Mouse (Mus musculus) limb, embryonic 11.5 days (tissue): Measurements from ENCODE around the gene Kras. TPM values are rescaled to one million over a fixed set of nuclear protein-coding genes. Genes with fewer than 3 reads are reported as not detected.
A peak's percentile ranks its signal among the peaks of the same experiment; 100 is the strongest.

Source experiments
- ATAC-seq: fragments of 200-750 bp; cut with Nextera tagmentation; 2 replicates; pipeline ENCODE4 v1.8.0; 2017; ENCODE audit warnings: low read depth; ENCODE audit not compliant: insufficient number of reproducible peaks, low FRiP score, low TSS enrichment
- DNase-seq: peaks from one replicate; pipeline ENCODE4 v3.0.0-alpha.2; 2015; ENCODE audit warnings: low spot score
- H3K27ac ChIP-seq: fragments of 300-500 bp; sonication (generic); replicated peaks from 2 replicates; pipeline ENCODE4 v1.5.1; 2014; ENCODE audit warnings: low read depth, mild to moderate bottlenecking, low read length
- H3K27me3 ChIP-seq: fragments of 300-500 bp; sonication (generic); 2 replicates; pipeline ENCODE4 v1.6.1; 2014; ENCODE audit warnings: mild to moderate bottlenecking, low read length, mixed read lengths; ENCODE audit not compliant: control insufficient read depth, insufficient read depth
- H3K36me3 ChIP-seq: fragments of 300-500 bp; sonication (generic); 2 replicates; pipeline ENCODE4 v1.6.1; 2014; ENCODE audit warnings: mild to moderate bottlenecking, low read length, moderate library complexity, mixed read lengths; ENCODE audit not compliant: control insufficient read depth, insufficient read depth
- H3K4me1 ChIP-seq: fragments of 300-500 bp; sonication (generic); 2 replicates; pipeline ENCODE4 v1.6.1; 2014; ENCODE audit warnings: low read length, mixed read lengths; ENCODE audit not compliant: control insufficient read depth, insufficient read depth
- H3K4me2 ChIP-seq: fragments of 300-500 bp; sonication (generic); 2 replicates; pipeline ENCODE4 v1.6.1; 2014; ENCODE audit warnings: low read depth, mild to moderate bottlenecking, moderate library complexity; ENCODE audit not compliant: severe bottlenecking
- H3K4me3 ChIP-seq: fragments of 300-500 bp; sonication (generic); 2 replicates; pipeline ENCODE4 v1.5.1; 2014; ENCODE audit warnings: low read depth, low read length
- H3K9ac ChIP-seq: fragments of 300-500 bp; sonication (generic); 2 replicates; pipeline ENCODE4 v1.6.1; 2014; ENCODE audit warnings: mild to moderate bottlenecking, low read length
- H3K9me3 ChIP-seq: fragments of 300-500 bp; sonication (generic); 2 replicates; pipeline ENCODE4 v1.6.1; 2016; ENCODE audit warnings: low read length; ENCODE audit not compliant: control insufficient read depth
- WGBS: fragments of 180-500 bp; shearing (Covaris S2); extraction: QIAGEN DNeasy Blood & Tissue Kit; methylation state at CpG from one replicate; pipeline ENCODE4 v1.1.7; 2014; 5-methylcytosine and 5-hydroxymethylcytosine counted together
- polyA plus RNA-seq: library from polyadenylated mRNA; unstranded; fragments of >200 nt; fragmentation: Nextera tagmentation; extraction: Ambion mirVana; gene quantifications from 2 replicates; pipeline ENCODE4 v1.2.1, GENCODE M21; 2014

Kras gene
- polyA plus RNA-seq, 1 experiment from 2014 or later, result 94.8 TPM

GRCm38 (mm10) chr6:145237148-145237547, 12.9 kb downstream of the Kras start:
- Histone ChIP-seq H3K27ac (no peak overlapping the region), H3K4me3 (no peak overlapping the region), H3K9me3 (no peaks in the 10 kb centered on the region), H3K4me1 (no peaks in the 10 kb centered on the region), H3K4me2 (no peak overlapping the region), H3K36me3 (peaks cover 2% of the 10 kb centered on the region), H3K27me3 (no peaks in the 10 kb centered on the region), H3K9ac (no peak overlapping the region)
- WGBS, result 85% methylated on average over 4 of the region's 4 CpGs
- ATAC-seq, result no peak
- DNase-seq, result no peak

- H3K9ac ChIP-seq, result no peak overlapping the region
- H3K27ac ChIP-seq, result no peak overlapping the region
- no peak for ATAC-seq
Observed at GRCm38 (mm10) chr6:145235367-145235766, 14.7 kb downstream of the Kras start.

DNA sequence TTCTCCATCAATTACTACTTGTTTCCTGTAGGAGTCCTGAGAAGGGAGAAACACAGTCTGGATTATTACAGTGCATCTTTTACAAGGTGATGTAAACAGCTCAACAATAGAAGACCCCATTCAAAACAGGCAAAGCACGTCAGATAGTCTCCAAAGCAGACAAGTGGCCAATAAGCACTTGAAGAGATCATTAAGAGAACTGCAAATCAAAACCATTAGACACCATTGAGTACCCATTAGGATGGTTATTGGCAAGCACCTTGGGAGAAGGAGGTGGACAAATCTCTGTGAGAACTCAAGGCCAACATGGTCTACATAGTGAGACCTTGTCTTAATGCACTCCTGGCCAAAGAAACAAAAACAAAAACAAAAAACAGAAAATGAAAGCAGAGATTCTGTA, 15.6 kb downstream of the Kras start:
- no peaks in the 10 kb centered on the region for H3K9me3 ChIP-seq
- H3K36me3 ChIP-seq, result no peaks in the 10 kb centered on the region; the same call in 1 of the 2 replicates
- H3K4me2 ChIP-seq, result no peak overlapping the region
- no peak for DNase-seq
- no peaks in the 10 kb centered on the region for H3K27me3 ChIP-seq
- no peak overlapping the region for H3K4me3 ChIP-seq
- H3K27ac ChIP-seq, result no peak overlapping the region
- WGBS, result 84% methylated on average over 1 of the region's 1 CpGs
- H3K4me1 ChIP-seq, result no peaks in the 10 kb centered on the region
- ATAC-seq, result no peak
- H3K9ac ChIP-seq, result no peak overlapping the region

More at GRCm38 (mm10) chr6:145235367-145235766, 14.7 kb downstream of the Kras start:
- Histone ChIP-seq H3K4me1 (no peaks in the 10 kb centered on the region), H3K27me3 (no peaks in the 10 kb centered on the region), H3K4me3 (no peak overlapping the region), H3K9me3 (no peaks in the 10 kb centered on the region), H3K4me2 (no peak overlapping the region), H3K36me3 (no peaks in the 10 kb centered on the region; the same call in 1 of the 2 replicates)
- 90% methylated on average over 6 of the region's 6 CpGs for WGBS
- DNase-seq, result no peak

GRCm38 (mm10) chr6:145226296-145226695, 23.7 kb downstream of the Kras start:
- H3K27me3 ChIP-seq, result no peaks in the 10 kb centered on the region
- DNase-seq (no peak), ATAC-seq (no peak)
- H3K4me2 ChIP-seq, result no peak overlapping the region
- H3K4me1 ChIP-seq, result no peaks in the 10 kb centered on the region
- H3K9me3 ChIP-seq, result no peaks in the 10 kb centered on the region
- 89% methylated on average over 3 of the region's 3 CpGs for WGBS
- H3K4me3 ChIP-seq, result no peak overlapping the region
- H3K27ac ChIP-seq, result no peak overlapping the region
- H3K9ac ChIP-seq, result no peak overlapping the region
- no peaks in the 10 kb centered on the region for H3K36me3 ChIP-seq

GRCm38 (mm10) chr6:145224246-145224645, 25.8 kb downstream of the Kras start:
- H3K9ac ChIP-seq, result no peak overlapping the region
- 93% methylated on average over 6 of the region's 6 CpGs for WGBS
- no peak overlapping the region for H3K4me2 ChIP-seq
- DNase-seq (no peak), ATAC-seq (no peak)
- no peaks in the 10 kb centered on the region for H3K27me3 ChIP-seq
- H3K36me3 ChIP-seq, result no peaks in the 10 kb centered on the region
- H3K4me3 ChIP-seq, result no peak overlapping the region
- H3K4me1 ChIP-seq, result no peaks in the 10 kb centered on the region
- no peak overlapping the region for H3K27ac ChIP-seq
- H3K9me3 ChIP-seq, result no peaks in the 10 kb centered on the region

DNA sequence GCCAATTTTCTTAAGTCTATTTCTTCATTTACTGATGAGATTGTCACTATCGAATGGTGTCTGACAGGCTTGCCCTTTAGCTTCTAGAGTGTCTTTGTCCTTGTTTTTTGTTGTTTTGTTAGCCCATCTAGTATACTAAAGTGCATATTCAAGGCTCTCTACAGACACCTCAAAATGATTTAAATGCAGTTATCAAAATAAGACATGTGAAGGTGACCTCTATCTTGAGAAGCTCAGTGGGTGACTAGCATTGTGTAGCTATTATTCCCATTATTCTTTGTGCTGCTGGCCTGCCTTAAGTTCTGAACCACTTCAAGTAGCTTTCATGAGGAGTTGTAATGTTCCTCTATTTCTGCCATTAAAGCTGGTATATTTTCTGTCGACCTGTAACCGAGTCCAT, 34.2 kb downstream of the Kras start:
- no peaks in the 10 kb centered on the region for H3K9me3 ChIP-seq
- no peak overlapping the region for H3K9ac ChIP-seq
- H3K4me1 ChIP-seq, result no peaks in the 10 kb centered on the region
- 93% methylated on average over 3 of the region's 3 CpGs for WGBS
- H3K27ac ChIP-seq, result no peak overlapping the region
- no peak overlapping the region for H3K4me3 ChIP-seq
- no peak overlapping the region for H3K4me2 ChIP-seq
- H3K27me3 ChIP-seq, result no peaks in the 10 kb centered on the region
- no peaks in the 10 kb centered on the region; the same call in 1 of the 2 replicates for H3K36me3 ChIP-seq
- ATAC-seq, result no peak
- DNase-seq, result no peak

- no peak for ATAC-seq
- DNase-seq, result no peak
- 79% methylated on average over 2 of the region's 2 CpGs for WGBS
- H3K9me3 ChIP-seq, result no peaks in the 10 kb centered on the region
- no peak overlapping the region for H3K4me2 ChIP-seq
- H3K4me3 ChIP-seq, result no peak overlapping the region
- H3K27me3 ChIP-seq, result no peaks in the 10 kb centered on the region
- H3K4me1 ChIP-seq, result no peaks in the 10 kb centered on the region; the same call in 1 of the 2 replicates
- H3K9ac ChIP-seq, result no peak overlapping the region
- no peak overlapping the region for H3K27ac ChIP-seq
- H3K36me3 ChIP-seq, result no peaks in the 10 kb centered on the region; the same call in 1 of the 2 replicates
Observed at GRCm38 (mm10) chr6:145213916-145214315, 36.1 kb downstream of the Kras start.

DNA sequence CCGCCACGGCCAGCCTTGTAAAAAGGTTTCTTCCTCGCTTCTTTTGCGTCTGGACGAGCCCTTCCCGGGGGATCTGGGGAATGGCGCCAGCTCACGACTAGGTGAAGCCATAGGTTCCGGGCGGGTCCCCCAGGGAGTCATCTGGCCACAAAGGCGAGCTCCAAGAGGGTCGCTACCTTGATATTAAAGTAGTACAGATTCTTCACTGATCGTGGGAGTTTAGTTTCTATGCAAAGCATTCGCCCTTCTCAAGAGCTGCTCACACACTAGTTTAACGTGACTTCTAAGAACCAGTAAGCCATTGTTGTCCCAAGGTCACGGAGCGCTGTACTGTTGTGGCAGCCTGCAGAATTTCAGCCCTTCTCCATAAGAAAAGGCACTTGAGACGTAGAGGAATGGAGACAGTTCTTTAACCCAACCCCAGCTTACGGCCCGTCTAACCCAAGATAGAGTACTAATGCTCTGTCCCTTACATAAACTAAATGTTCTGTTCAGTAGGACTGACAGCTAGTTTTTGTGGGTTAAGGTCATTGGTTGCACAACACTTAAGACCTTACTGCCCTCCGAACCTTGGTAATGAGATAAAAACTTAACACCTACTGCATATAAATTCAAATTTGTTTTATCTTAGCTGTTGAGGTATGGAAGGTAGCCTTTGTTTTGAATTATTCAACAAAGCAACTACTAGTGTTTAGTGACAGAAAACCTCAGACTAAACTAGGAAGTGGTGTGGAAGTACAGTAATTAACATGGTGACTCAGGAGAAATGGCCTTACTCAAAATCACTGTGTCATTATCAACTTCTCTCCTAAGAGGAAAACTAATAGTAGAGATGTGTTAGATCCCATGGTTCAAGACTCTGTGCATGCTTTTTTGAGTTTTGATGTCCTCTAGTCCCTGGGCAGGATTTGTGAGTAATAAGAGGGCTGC, 38.4 kb downstream of the Kras start:
- H3K4me3 ChIP-seq, result peak overlapping the region; percentile 62
- H3K9me3 ChIP-seq, result no peaks in the 10 kb centered on the region
- ATAC-seq (peak; percentile 65), DNase-seq (no peak)
- H3K27ac ChIP-seq, result peak overlapping the region; percentile 95
- H3K4me2 ChIP-seq, result peak overlapping the region; percentile 63
- H3K4me1 ChIP-seq, result no peaks in the 10 kb centered on the region; the same call in 1 of the 2 replicates
- H3K9ac ChIP-seq, result peak overlapping the region; percentile 88
- no peaks in the 10 kb centered on the region for H3K36me3 ChIP-seq
- no peaks in the 10 kb centered on the region for H3K27me3 ChIP-seq
- 4% methylated on average over 21 of the region's 21 CpGs for WGBS
